Mouse (Mus musculus): ENCODE measurements around the gene Zfp865. TPM values are rescaled to one million over a fixed set of nuclear protein-coding genes. Genes with fewer than 3 reads are reported as not detected.
A peak's percentile ranks its signal among the peaks of the same experiment; 100 is the strongest.

Gene Zfp865
- polyA plus RNA-seq, 1 experiment from 2014 or later: 5.5 TPM

DNA sequence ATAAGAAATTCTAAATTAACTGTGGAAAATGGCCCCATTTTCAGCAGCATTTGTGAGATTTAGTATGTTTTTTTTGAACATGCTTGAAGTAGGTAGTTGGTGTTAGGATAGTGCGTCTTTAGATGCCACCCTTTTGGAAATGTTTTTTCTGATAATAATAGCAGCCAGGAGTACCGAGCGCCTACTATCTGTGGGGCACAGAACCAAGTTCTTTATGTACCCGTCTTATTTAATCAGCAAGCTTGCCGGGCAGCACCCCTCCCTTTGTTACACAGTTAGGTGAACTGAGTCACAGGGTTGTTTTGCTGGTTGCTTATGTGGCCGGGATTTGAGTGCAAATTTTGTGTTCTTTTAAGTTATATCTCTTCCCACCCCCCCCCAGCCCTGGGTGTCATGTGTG lies 61.1 kb downstream of the Zfp865 start:
- H3K36me3 ChIP-seq: peaks cover 73% of the 10 kb centered on the region
- H3K27ac ChIP-seq (replicated peaks): no peak overlapping the region
- H3K9me3 ChIP-seq (replicated peaks): no peaks in the 10 kb centered on the region; the same call in 1 of the 2 replicates
- H3K4me3 ChIP-seq: peak overlapping the region; percentile 95
- H3K4me1 ChIP-seq: peaks cover 20% of the 10 kb centered on the region
- H3K27me3 ChIP-seq (ENCODE audit: low read depth, poor library complexity, severe bottlenecking): no peaks in the 10 kb centered on the region
- DNase-seq (ENCODE audit: low spot score): no peak
- 85% methylated on average over 6 of the region's 6 CpGs for WGBS

DNA sequence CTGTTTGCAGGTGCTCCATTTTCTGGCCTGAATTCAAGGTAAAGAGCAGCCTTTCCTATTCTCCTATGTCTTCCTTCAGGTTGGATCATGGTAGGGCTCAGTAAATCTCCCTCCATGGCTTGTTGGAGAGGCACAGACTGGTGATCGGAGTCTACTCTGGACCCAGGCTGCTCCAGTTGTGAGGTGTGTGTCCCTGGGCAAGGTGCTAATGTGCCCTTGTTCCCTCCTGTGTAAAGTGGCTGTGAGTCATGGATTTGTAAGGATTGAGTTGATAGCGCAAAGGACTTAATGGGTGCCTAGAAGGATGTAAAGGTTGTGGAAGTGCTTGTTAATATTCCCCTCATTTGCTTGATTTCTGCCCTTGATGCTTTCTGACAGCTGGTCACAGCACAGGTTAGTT lies 61.8 kb downstream of the Zfp865 start:
- no peak for DNase-seq (ENCODE audit: low spot score)
- peak overlapping the region; percentile 95; the same call in 1 of the 2 replicates for H3K4me3 ChIP-seq

DNA sequence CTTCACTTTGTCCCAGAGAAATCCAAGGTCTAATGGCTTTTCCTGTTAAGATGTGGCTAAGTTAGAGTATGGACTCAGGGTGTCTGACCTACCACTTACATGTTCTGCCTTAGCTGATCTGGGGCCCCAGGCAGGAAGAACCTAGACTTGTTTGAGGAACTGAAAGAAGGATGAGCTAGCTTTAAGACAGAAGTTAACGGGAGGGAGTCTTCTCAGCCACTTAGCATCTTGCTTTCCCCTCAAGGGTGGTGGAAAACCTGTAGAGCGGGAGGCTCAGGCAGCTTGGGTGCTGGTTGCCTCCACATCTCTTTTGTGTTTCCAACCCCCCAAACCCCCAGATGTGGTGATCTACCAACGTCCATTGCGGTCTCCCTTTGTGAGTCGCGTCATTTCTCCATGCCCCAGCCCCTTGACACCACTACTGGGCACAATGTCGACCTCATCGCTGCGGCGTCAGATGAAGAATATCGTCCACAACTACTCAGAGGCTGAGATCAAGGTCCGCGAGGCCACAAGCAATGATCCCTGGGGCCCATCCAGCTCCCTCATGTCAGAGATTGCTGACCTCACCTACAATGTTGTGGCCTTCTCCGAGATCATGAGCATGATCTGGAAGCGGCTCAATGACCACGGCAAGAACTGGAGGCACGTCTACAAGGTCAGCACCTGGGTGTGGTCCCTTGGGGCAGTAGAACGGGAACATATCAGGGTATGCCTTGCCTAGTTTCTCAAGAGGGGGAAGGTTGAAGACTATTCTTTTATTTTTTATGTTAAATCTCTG lies 63.3 kb downstream of the Zfp865 start:
- Histone ChIP-seq H3K4me3 (no peak overlapping the region), H3K27ac (replicated peaks) (no peak overlapping the region), H3K9me3 (replicated peaks) (no peaks in the 10 kb centered on the region; the same call in 1 of the 2 replicates), H3K36me3 (peaks cover 72% of the 10 kb centered on the region), H3K4me1 (peaks cover 20% of the 10 kb centered on the region), H3K27me3 (ENCODE audit: low read depth, poor library complexity, severe bottlenecking) (no peaks in the 10 kb centered on the region)
- DNase-seq (ENCODE audit: low spot score): no peak
- 95% methylated on average over 18 of the region's 18 CpGs for WGBS

More for the DNA sequence above, 61.8 kb downstream of the Zfp865 start:
- 100% methylated on average over 2 of the region's 2 CpGs for WGBS
- Histone ChIP-seq H3K27ac (replicated peaks) (no peak overlapping the region), H3K9me3 (replicated peaks) (no peaks in the 10 kb centered on the region; the same call in 1 of the 2 replicates), H3K36me3 (peaks cover 72% of the 10 kb centered on the region), H3K4me1 (peaks cover 20% of the 10 kb centered on the region), H3K27me3 (ENCODE audit: low read depth, poor library complexity, severe bottlenecking) (no peaks in the 10 kb centered on the region)

DNA sequence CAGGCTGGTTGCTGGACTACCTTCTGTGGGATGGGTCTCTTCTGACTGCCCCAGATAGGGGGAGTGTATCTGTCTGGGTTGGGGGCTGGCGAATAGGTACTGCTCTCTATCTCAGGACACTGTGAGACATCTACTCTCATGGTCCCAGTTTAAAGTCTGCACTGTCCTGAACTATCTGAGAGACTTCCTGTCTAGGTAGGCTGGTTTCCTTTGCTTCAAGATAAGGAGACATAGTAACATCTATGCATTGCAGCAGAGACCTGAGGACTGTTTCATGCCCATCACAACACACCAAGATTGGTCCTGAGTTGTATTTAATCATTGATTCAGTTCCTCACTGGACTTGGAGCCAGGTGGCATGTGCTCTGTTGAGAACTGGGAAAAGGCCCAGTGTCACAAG lies 65.3 kb downstream of the Zfp865 start:
- no peaks in the 10 kb centered on the region for H3K27me3 ChIP-seq (ENCODE audit: low read depth, poor library complexity, severe bottlenecking)
- 100% methylated on average over 1 of the region's 1 CpGs for WGBS
- no peak for DNase-seq (ENCODE audit: low spot score)
- no peak overlapping the region for H3K27ac ChIP-seq (replicated peaks)
- H3K9me3 ChIP-seq (replicated peaks): no peaks in the 10 kb centered on the region; the same call in 1 of the 2 replicates
- peaks cover 80% of the 10 kb centered on the region for H3K36me3 ChIP-seq
- peaks cover 17% of the 10 kb centered on the region for H3K4me1 ChIP-seq
- H3K4me3 ChIP-seq: no peak overlapping the region

Other genes starting within 250 kb of the Zfp865 start
- not detected in 2 replicates for gene Fam71e2, start 249.1 kb upstream of the Zfp865 start, polyA plus RNA-seq (2016; fragmentation: Nextera tagmentation; extraction: Ambion mirVana)
- 0.21 TPM in 1 of 2 replicates, not detected in the other for gene Il11, start 237.5 kb upstream of the Zfp865 start, polyA plus RNA-seq (2016; fragmentation: Nextera tagmentation; extraction: Ambion mirVana)
- gene Tmem190, start 237.4 kb upstream of the Zfp865 start, polyA plus RNA-seq (2016; fragmentation: Nextera tagmentation; extraction: Ambion mirVana): not detected in 2 replicates
- 2.7 and 3.4 TPM in 2 replicates for gene Tmem238, start 230.7 kb upstream of the Zfp865 start, polyA plus RNA-seq (2016; fragmentation: Nextera tagmentation; extraction: Ambion mirVana)
- 339 and 383 TPM in 2 replicates for gene Rpl28, start 227.5 kb upstream of the Zfp865 start, polyA plus RNA-seq (2016; fragmentation: Nextera tagmentation; extraction: Ambion mirVana)
- 357 and 426 TPM in 2 replicates for gene Ube2s, start 207.8 kb upstream of the Zfp865 start, polyA plus RNA-seq (2016; fragmentation: Nextera tagmentation; extraction: Ambion mirVana)
- 0.28 and 1.1 TPM in 2 replicates for gene Shisa7, start 175.7 kb upstream of the Zfp865 start, polyA plus RNA-seq (2016; fragmentation: Nextera tagmentation; extraction: Ambion mirVana)
- 2.8 and 4.1 TPM in 2 replicates for gene Isoc2b, start 150.1 kb upstream of the Zfp865 start, polyA plus RNA-seq (2016; fragmentation: Nextera tagmentation; extraction: Ambion mirVana)
- 0.64 and 0.70 TPM in 2 replicates for gene Isoc2a, start 143.2 kb upstream of the Zfp865 start, polyA plus RNA-seq (2016; fragmentation: Nextera tagmentation; extraction: Ambion mirVana)
- gene Gm36210, start 113.9 kb upstream of the Zfp865 start, polyA plus RNA-seq (2016; fragmentation: Nextera tagmentation; extraction: Ambion mirVana): 0.20 TPM in 1 of 2 replicates, not detected in the other
- gene Zfp628, start 105.2 kb upstream of the Zfp865 start, polyA plus RNA-seq (2016; fragmentation: Nextera tagmentation; extraction: Ambion mirVana): 4.3 and 4.7 TPM in 2 replicates
- gene Nat14, start 98.3 kb upstream of the Zfp865 start, polyA plus RNA-seq (2016; fragmentation: Nextera tagmentation; extraction: Ambion mirVana): 10.4 and 11.6 TPM in 2 replicates
- 1.6 and 1.9 TPM in 2 replicates for gene Ssc5d, start 94.6 kb upstream of the Zfp865 start, polyA plus RNA-seq (2016; fragmentation: Nextera tagmentation; extraction: Ambion mirVana)
- 0.05 and 0.26 TPM in 2 replicates for gene Sbk2, start 56.0 kb upstream of the Zfp865 start, polyA plus RNA-seq (2016; fragmentation: Nextera tagmentation; extraction: Ambion mirVana)
- gene Sbk3, start 49.2 kb upstream of the Zfp865 start, polyA plus RNA-seq (2016; fragmentation: Nextera tagmentation; extraction: Ambion mirVana): not detected in 2 replicates
- 26.2 and 35.6 TPM in 2 replicates for gene Zfp579, start 24.2 kb upstream of the Zfp865 start, polyA plus RNA-seq (2016; fragmentation: Nextera tagmentation; extraction: Ambion mirVana)
- 7.1 and 9.1 TPM in 2 replicates for gene Zfp524, start 6.0 kb upstream of the Zfp865 start, polyA plus RNA-seq (2016; fragmentation: Nextera tagmentation; extraction: Ambion mirVana)
- 56.7 and 58.1 TPM in 2 replicates for gene Fiz1, start 5.7 kb upstream of the Zfp865 start, polyA plus RNA-seq (2016; fragmentation: Nextera tagmentation; extraction: Ambion mirVana)
- gene Gm44973, start 4.9 kb upstream of the Zfp865 start, polyA plus RNA-seq (2016; fragmentation: Nextera tagmentation; extraction: Ambion mirVana): 1.2 and 1.5 TPM in 2 replicates
- 5.1 and 5.2 TPM in 2 replicates for gene Ccdc106, start 177 bp downstream of the Zfp865 start, polyA plus RNA-seq (2016; fragmentation: Nextera tagmentation; extraction: Ambion mirVana)
- gene 4632433K11Rik, start 13.7 kb downstream of the Zfp865 start, polyA plus RNA-seq (2016; fragmentation: Nextera tagmentation; extraction: Ambion mirVana): not detected in 2 replicates
- gene Zfp784, start 18.1 kb downstream of the Zfp865 start, polyA plus RNA-seq (2016; fragmentation: Nextera tagmentation; extraction: Ambion mirVana): 2.8 and 4.2 TPM in 2 replicates
- 41.2 and 51.2 TPM in 2 replicates for gene Zfp580, start 31.2 kb downstream of the Zfp865 start, polyA plus RNA-seq (2016; fragmentation: Nextera tagmentation; extraction: Ambion mirVana)
- gene U2af2, start 41.8 kb downstream of the Zfp865 start, polyA plus RNA-seq (2016; fragmentation: Nextera tagmentation; extraction: Ambion mirVana): 176 and 180 TPM in 2 replicates
- 56.1 and 60.7 TPM in 2 replicates for gene Epn1, start 59.9 kb downstream of the Zfp865 start, polyA plus RNA-seq (2016; fragmentation: Nextera tagmentation; extraction: Ambion mirVana)
- gene Rfpl4, start 96.6 kb downstream of the Zfp865 start, polyA plus RNA-seq (2016; fragmentation: Nextera tagmentation; extraction: Ambion mirVana): not detected in 2 replicates
- 0.33 and 0.48 TPM in 2 replicates for gene Rasl2-9, start 105.6 kb downstream of the Zfp865 start, polyA plus RNA-seq (2016; fragmentation: Nextera tagmentation; extraction: Ambion mirVana)
- not detected in 2 replicates for gene Vmn1r55, start 129.3 kb downstream of the Zfp865 start, polyA plus RNA-seq (2016; fragmentation: Nextera tagmentation; extraction: Ambion mirVana)
- gene Vmn1r56, start 176.4 kb downstream of the Zfp865 start, polyA plus RNA-seq (2016; fragmentation: Nextera tagmentation; extraction: Ambion mirVana): not detected in 2 replicates
- gene Vmn1r57, start 198.1 kb downstream of the Zfp865 start, polyA plus RNA-seq (2016; fragmentation: Nextera tagmentation; extraction: Ambion mirVana): not detected in 2 replicates